Mouse (Mus musculus): ENCODE data around the gene Pde4a. TPM values are rescaled to one million over a fixed set of nuclear protein-coding genes. Genes with fewer than 3 reads are reported as not detected.
A peak's percentile ranks its signal among the peaks of the same experiment; 100 is the strongest.
"Not testable (repeated sequence)": the region's sequence is repeated elsewhere in the genome, so short reads cannot be mapped to it uniquely, and the experiment has no call there.

Gene Pde4a
- total RNA-seq, 2 experiments from 2014 or later = 45.0 to 52.4 TPM

DNA sequence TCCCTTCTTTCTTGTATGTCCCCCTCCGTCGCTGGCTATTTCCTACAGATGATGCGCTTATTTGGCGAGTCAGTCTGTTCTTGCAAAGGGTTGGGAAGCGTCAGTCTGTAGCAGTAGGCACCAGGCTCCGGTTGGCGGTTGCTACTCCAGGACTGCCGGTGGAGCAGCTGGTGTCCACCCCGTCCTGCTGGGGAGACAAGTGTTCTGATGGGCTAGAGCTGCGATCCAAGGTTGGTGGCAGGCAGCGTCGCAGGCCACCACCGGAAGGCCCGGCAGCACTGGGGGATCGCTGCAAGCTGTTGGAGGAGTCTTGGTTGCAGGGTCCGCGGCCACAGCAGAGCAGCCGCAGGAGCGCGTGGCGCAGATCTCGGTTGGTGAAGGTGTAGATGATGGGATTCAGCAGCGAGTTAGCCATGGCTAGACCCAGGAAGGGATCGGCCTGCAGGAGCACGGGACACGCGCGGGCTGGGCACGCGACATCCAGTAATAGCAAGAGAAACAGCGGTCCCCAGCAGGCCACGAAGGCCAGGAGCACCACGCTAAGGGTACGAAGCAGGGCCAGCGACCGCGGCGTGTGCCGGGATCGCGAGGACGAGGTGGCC, 78.4 kb downstream of the Pde4a start:
- DNase-seq (ENCODE audit: low spot score) = no peak

DNA sequence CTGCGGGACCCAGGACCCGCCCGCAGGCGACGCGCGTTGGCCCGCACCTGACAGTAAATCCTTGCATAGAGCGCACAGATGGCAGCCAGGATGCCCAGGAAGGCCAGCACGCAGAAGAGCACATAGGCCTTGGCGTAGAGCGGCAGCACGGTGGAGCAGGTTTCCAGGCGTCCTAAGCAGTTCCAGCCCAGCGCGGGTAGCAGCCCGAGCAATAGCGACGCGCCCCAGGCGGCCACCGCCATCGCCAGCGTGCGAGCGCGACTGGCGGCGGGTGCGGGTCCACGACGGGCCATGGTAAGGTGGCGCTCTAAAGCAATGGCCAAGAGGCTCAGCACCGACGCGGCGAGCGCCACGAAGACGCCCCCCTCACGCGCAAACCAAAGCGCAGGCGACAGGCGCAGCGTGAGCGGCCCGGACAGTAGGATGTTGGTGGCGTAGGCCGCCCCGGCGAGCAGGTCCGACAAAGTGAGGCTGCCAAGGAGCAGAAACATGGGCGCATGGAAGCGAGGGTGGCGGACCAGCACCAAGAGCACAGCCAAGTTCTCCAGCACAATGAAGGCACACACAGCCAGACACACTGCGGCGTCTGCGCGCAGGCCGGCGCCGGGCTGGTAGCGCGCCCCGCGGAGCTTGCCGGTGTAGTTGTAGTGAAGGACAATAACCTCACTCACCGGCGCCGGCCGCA, 79.1 kb downstream of the Pde4a start:
- DNase-seq (ENCODE audit: low spot score) = no peak

DNA sequence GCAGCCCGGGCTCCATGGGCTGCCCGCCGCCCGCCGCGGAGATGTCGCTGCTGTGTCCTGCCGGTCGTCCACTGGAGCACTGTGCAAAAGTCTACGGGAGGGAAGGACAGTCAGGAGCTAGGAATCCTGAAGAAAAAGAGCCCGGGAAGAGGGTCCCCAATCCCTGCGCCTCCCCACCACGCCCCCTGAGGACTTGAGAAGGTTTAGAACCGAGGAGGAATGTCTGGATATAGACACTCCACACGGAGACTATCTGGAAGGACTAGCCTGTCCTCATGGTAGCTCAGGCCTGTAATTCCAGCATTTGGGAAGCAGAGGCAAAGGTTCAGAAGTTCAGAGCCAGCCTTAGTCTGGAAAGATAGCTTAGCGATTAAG, 79.6 kb downstream of the Pde4a start:
- DNase-seq (ENCODE audit: low spot score) = no peak

DNA sequence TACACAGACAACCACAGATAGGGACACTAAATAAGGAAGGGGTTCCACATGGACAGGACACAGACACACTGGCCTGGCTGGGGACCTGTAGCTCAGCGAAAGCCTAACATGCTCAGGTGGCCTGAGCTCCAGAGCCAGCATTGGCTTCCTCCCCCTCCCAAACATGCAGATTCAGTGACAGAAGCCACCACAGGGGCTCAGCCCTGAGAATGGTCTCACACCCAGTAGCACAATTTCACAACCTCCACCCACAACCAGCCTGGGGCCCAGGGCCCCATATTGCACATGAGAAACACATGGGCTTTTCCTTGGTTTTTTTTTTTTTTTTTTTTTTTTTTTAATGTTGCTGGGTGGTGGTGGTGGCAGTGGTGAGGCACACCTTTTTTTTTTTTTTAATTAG, 80.8 kb downstream of the Pde4a start:
- no peak for DNase-seq (ENCODE audit: low spot score)

DNA sequence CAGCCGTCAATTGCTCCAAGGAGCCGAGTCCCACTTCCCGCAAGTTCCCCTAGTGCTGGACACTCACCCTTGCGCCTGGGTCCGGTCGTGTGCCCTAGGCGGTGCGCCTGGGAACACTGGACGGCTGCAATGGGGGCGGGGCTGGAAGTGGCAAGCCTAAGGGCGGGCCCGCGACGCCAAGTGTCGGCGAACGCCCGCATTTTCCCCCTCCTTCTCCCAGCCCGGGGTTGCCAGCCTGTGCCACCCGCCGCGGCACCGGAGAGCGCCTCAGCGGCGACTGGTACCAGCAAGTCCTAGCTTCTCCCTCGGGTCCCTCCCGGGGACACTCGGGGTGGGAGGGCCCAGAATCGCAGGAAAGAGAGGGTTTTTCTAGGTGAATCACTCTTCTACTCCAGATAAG, 82.8 kb downstream of the Pde4a start, which contains the start of gene S1pr5:
Gene S1pr5, minus strand, starts transcription at position 118 of the 400 bp plus-strand sequence.
- DNase-seq (ENCODE audit: low spot score) = peak; percentile 50

DNA sequence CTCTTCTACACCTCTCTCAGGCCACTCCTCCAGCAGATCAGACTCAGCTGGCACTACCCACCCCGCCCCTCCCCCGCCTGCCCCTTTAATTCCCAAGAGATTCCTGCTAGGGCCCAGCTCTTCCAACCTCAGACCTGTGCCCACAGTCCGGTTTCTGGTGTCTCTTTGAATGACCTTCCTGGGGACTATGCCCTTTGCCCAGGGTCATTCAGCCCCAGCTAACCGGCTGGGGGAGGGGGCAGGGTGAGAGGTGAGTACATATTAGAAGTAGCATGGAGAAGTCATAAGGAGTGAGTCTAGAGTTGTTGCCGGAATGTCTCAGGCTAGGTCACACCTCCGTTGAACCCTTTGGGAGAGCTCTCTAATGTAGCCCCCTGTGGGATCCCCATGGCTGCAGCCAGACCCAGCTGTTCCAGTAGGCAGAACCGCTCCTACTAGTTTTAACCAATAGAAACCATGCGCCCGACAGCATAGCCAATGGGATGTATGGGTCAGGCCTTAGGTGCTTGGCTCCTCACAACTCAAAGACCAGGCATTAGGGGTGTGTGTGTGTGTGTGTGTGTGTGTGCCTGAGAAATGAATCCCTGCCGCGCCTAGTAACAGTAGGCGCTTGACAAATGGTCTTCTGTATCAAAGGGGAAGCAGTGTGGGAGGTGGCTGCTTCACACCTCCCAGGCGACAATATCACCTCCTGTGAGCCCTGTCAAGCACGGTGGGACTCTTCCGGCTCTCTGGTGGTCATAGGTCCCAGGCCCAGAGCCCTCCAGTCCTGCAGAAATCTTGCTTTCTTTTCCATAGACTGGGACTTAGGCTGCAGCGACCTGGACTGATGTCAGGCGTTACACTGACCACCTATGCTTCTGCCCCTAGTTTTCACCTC, 84.4 kb downstream of the Pde4a start:
- no peak for DNase-seq (ENCODE audit: low spot score)

DNA sequence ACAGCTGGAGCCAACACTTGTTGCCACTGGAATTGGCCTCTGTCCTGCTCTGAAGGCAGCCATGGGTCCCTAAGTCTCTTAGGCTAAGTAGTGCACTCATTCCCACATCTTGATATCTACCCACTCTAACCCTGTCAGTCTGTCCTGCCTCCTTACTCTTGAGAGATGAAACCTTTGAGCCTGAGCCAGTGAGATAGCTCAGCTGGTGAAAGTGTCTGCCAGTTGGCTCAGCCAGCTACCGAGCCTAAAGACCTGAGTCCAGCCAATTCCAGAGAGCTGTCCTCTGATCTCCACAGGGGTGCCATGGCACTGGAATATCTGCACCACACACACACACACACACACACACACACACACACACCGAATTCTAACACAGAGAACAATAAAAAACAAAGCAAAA, 85.0 kb downstream of the Pde4a start:
- peak; percentile 46 for DNase-seq (ENCODE audit: low spot score)

DNA sequence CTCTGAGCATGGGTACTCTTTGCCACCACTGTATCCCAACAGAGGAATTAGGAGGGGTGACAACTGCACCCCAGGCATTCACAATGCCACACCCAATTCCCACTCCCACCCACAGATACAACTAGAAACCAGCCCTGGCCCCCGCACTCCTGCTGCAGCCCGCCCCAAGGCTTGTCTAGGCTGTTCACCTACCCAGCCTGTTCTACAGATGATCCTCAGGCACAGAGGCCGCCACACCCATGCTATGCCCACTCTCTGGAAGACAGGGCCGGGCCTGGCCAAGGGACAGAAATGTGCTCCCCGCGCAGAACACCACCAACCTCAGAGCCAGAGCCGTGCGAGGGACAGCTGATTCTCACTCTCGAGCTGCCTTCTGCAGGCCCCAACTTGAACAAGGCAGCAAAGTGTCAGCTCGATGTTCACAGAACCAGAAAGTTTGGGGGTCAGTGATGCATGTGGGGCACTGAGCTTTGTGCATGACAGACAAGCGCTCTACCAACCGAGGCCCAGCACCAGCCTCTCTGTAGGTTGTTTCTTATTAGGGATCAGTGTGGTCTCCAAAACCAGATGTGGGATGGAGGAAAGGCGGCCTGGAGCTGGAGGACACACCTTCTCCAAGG, 85.7 kb downstream of the Pde4a start:
- DNase-seq (ENCODE audit: low spot score) = no peak

DNA sequence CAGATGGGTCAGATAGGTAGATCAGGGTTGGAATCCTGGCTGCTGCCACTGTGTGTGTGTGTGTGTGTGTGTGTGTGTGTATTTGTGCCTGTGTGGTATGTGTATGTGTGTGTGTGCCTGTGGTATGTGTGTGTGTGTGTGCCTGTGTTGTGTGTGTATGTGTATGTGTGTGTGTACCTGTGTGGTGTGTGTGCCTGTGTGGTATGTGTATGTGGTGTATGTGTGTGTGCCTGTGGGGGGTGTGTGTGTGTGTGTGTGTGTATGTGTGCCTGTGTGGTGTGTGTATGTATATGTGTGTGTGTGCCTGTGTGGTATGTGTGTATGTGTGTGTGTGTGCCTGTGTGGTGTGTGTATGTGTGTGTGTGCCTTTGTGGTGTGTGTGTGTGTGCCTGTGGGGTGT, 89.2 kb downstream of the Pde4a start:
- no peak for DNase-seq (ENCODE audit: low spot score)

DNA sequence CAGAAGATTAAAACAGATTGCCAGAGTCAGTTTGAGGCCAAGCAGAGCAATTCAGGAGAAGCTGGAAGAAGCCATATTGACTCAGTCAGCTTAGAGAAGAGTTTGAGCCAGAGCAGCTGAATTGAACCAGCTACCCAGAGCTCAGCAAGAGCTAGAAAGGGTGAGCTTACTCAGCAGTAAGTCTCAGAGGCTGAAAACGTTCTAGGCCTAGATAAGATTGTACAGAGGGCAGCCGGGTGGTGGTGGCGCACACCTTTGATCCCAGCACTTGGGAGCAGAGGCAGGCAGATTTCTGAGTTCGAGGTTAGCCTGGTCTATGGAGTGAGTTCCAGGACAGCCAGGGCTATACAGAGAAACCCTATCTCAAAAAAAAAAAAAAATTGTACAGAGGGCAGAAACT, 90.8 kb downstream of the Pde4a start:
- DNase-seq (ENCODE audit: low spot score) = not testable (repeated sequence)

DNA sequence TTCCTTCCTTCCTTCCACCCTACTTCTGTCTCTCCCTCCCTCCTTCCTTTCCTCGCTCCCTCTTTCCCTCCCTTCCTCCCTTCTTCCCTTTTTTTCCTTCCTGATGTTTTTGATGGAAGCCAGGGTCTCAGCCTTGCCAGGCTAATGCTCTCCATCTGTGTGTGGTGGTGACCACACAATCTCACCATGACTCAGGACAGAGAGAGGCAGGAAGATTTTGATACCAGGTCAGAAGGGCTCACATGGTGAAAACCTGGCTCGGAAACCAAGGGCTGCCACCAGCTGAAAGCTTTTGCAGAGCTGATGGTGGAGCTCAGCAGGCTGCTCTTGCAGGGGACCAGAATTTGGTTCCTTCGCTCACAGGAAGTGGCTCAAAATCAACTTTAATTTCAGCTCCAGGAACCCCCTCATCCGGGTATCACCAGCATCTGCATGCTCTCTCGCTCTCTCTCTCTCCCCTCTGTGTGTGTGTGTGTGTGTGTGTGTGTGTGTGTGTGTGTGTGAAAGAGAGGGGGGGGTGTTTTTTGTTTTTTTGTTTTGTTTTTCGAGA, 95.1 kb downstream of the Pde4a start:
- no peak for DNase-seq (ENCODE audit: low spot score)

DNA sequence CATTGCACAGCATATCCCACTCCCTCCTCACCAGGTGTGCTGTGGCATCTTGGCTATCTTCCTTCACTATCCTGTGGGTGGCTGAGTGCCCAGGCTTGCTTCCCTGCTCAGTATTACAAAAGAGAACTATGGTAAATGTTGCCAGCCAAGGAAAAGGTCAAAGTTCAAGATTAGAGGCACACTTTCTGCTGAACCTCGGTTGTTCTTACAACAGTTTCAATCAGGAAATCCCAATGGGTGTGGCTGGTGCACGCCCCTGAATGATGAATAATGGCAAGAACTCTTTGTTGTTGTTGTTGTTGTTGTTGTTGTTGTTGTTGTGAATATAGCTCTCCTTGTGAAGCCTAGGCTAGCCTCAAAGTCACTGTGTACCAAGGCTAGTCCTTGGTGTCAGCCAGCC, 96.3 kb downstream of the Pde4a start:
- no peak for DNase-seq (ENCODE audit: low spot score)

Other genes starting within 250 kb of the Pde4a start
- 1 to 10 TPM; 6.0 to 6.7 TPM for gene Dnmt1, start 205.8 kb upstream of the Pde4a start, total RNA-seq (2021)
- gene S1pr2, start 188.9 kb upstream of the Pde4a start, total RNA-seq (2021) = 1 to 10 TPM in 1 of 2 experiments, under 1 TPM in 1; 0.68 to 1.9 TPM
- 10 to 100 TPM; 57.9 to 58.8 TPM for gene Mrpl4, start 163.0 kb upstream of the Pde4a start, total RNA-seq (2021)
- 1 to 10 TPM; 1.6 to 3.0 TPM for gene Icam1, start 149.7 kb upstream of the Pde4a start, total RNA-seq (2021)
- gene Icam4, start 136.3 kb upstream of the Pde4a start, total RNA-seq (2021) = 1 to 10 TPM; 1.4 to 2.8 TPM
- not detected for gene Icam5, start 133.6 kb upstream of the Pde4a start, total RNA-seq (2021)
- gene Zglp1, start 98.6 kb upstream of the Pde4a start, total RNA-seq (2021) = not detected
- gene Gm49373, start 92.6 kb upstream of the Pde4a start, total RNA-seq (2021) = under 1 TPM; 0.17 to 0.34 TPM
- 10 to 100 TPM; 46.9 to 48.4 TPM for gene Fdx1l, start 92.1 kb upstream of the Pde4a start, total RNA-seq (2021)
- gene Gm38431, start 73.7 kb upstream of the Pde4a start, total RNA-seq (2021) = under 1 TPM; 0.43 to 0.64 TPM
- gene Raver1, start 73.7 kb upstream of the Pde4a start, total RNA-seq (2021) = 10 to 100 TPM; 16.8 to 20.2 TPM
- 1 to 10 TPM; 5.0 to 6.1 TPM for gene Tyk2, start 34.5 kb upstream of the Pde4a start, total RNA-seq (2021)
- 100 to 1,000 TPM; 128 to 140 TPM for gene Cdc37, start 15.7 kb upstream of the Pde4a start, total RNA-seq (2021)
- gene Keap1, start 73.6 kb downstream of the Pde4a start, total RNA-seq (2021) = 10 to 100 TPM; 50.8 to 51.5 TPM
- gene S1pr5, start 82.7 kb downstream of the Pde4a start, total RNA-seq (2021) = under 1 TPM; 0.09 to 0.12 TPM
- gene Atg4d, start 99.6 kb downstream of the Pde4a start, total RNA-seq (2021) = 10 to 100 TPM; 64.7 to 67.6 TPM
- 1 to 10 TPM; 8.0 to 9.3 TPM for gene Kri1, start 122.3 kb downstream of the Pde4a start, total RNA-seq (2021)
- 1 to 10 TPM; 8.0 to 8.3 TPM for gene Cdkn2d, start 125.7 kb downstream of the Pde4a start, total RNA-seq (2021)
- gene Ap1m2, start 146.6 kb downstream of the Pde4a start, total RNA-seq (2021) = not detected
- gene Slc44a2, start 155.0 kb downstream of the Pde4a start, total RNA-seq (2021) = 100 to 1,000 TPM; 159 to 162 TPM
- 10 to 100 TPM; 17.3 to 22.2 TPM for gene Ilf3, start 202.2 kb downstream of the Pde4a start, total RNA-seq (2021)
- gene Qtrt1, start 246.1 kb downstream of the Pde4a start, total RNA-seq (2021) = 1 to 10 TPM; 5.8 to 6.3 TPM